Mouse (Mus musculus) forebrain, embryonic 16.5 days (tissue): ENCODE data around the gene Mex3a. TPM values are rescaled to one million over a fixed set of nuclear protein-coding genes. Genes with fewer than 3 reads are reported as not detected.

Experiments
- ATAC-seq: fragments of 200-750 bp; cut with Nextera tagmentation; 2 replicates; pipeline ENCODE4 v1.8.0; 2017; ENCODE audit warnings: mild to moderate bottlenecking, moderate library complexity
- H3K27ac ChIP-seq: fragments of 300-500 bp; sonication (generic); 2 replicates; pipeline ENCODE4 v1.5.1; 2014; ENCODE audit warnings: low read length, control low read depth
- H3K27me3 ChIP-seq: fragments of 300-500 bp; sonication (generic); replicated peaks from 2 replicates; pipeline ENCODE4 v1.6.1; 2014; ENCODE audit warnings: low read length; ENCODE audit not compliant: control insufficient read depth, insufficient read depth
- H3K36me3 ChIP-seq: fragments of 300-500 bp; sonication (generic); 2 replicates; pipeline ENCODE4 v1.6.1; 2014; ENCODE audit not compliant: control insufficient read depth, insufficient read depth
- H3K4me1 ChIP-seq: fragments of 300-500 bp; sonication (generic); replicated peaks from 2 replicates; pipeline ENCODE4 v1.6.1; 2014; ENCODE audit warnings: low read length; ENCODE audit not compliant: control insufficient read depth, insufficient read depth
- H3K4me2 ChIP-seq: fragments of 300-500 bp; sonication (generic); 2 replicates; pipeline ENCODE4 v1.6.1; 2014; ENCODE audit warnings: mild to moderate bottlenecking, low read length, control low read depth
- H3K4me3 ChIP-seq: fragments of 300-500 bp; sonication (generic); replicated peaks from 2 replicates; pipeline ENCODE4 v1.5.1; 2014; ENCODE audit warnings: mild to moderate bottlenecking, low read length, control low read depth
- H3K9ac ChIP-seq: fragments of 300-500 bp; sonication (generic); replicated peaks from 2 replicates; pipeline ENCODE4 v1.6.1; 2014; ENCODE audit warnings: low read depth, low read length, control low read depth
- H3K9me3 ChIP-seq: fragments of 300-500 bp; sonication (generic); 2 replicates; pipeline ENCODE4 v1.6.1; 2016; ENCODE audit warnings: low read length; ENCODE audit not compliant: control insufficient read depth
- WGBS: fragments of 180-500 bp; shearing (Covaris S2); extraction: QIAGEN DNeasy Blood & Tissue Kit; methylation state at CpG from one replicate; pipeline ENCODE4 v1.1.7; 2014; 5-methylcytosine and 5-hydroxymethylcytosine counted together
- polyA plus RNA-seq: library from polyadenylated mRNA; unstranded; fragments of >200 nt; fragmentation: Nextera tagmentation; extraction: Ambion mirVana; gene quantifications from 2 replicates; pipeline ENCODE4 v1.2.1, GENCODE M21; 2015

Gene Mex3a
- polyA plus RNA-seq, 1 experiment from 2014 or later, result 46.1 TPM

- 98% methylated on average over 6 of the region's 6 CpGs for WGBS
These were observed 23.5 kb downstream of the Mex3a start for GRCm38 (mm10) chr3:88555731-88556130.

GRCm38 (mm10) chr3:88556616-88557015, 24.4 kb downstream of the Mex3a start:
- Histone ChIP-seq H3K9me3 (no peaks in the 10 kb centered on the region), H3K36me3 (peaks cover 19% of the 10 kb centered on the region), H3K9ac (no peak overlapping the region), H3K27me3 (no peaks in the 10 kb centered on the region), H3K4me3 (no peak overlapping the region), H3K27ac (no peak overlapping the region), H3K4me2 (no peak overlapping the region), H3K4me1 (peaks cover 20% of the 10 kb centered on the region)
- ATAC-seq, result no peak
- whole genome bisulfite sequencing, result 96% methylated on average over 8 of the region's 8 CpGs

More at GRCm38 (mm10) chr3:88555731-88556130, 23.5 kb downstream of the Mex3a start:
- Histone ChIP-seq H3K9ac (no peak overlapping the region), H3K4me2 (no peak overlapping the region), H3K27me3 (no peaks in the 10 kb centered on the region), H3K36me3 (peaks cover 17% of the 10 kb centered on the region; the same call in 1 of the 2 replicates), H3K4me3 (no peak overlapping the region), H3K9me3 (no peaks in the 10 kb centered on the region), H3K4me1 (peaks cover 25% of the 10 kb centered on the region), H3K27ac (no peak overlapping the region)
- ATAC-seq, result no peak

GRCm38 (mm10) chr3:88559596-88559995, 27.4 kb downstream of the Mex3a start:
- Histone ChIP-seq H3K27ac (no peak overlapping the region), H3K4me1 (peaks cover 9% of the 10 kb centered on the region), H3K9me3 (no peaks in the 10 kb centered on the region), H3K9ac (no peak overlapping the region), H3K36me3 (peaks cover 31% of the 10 kb centered on the region), H3K4me3 (no peak overlapping the region), H3K27me3 (no peaks in the 10 kb centered on the region), H3K4me2 (no peak overlapping the region)
- WGBS, result 92% methylated on average over 9 of the region's 9 CpGs
- ATAC-seq, result no peak

GRCm38 (mm10) chr3:88561989-88562388, 29.8 kb downstream of the Mex3a start:
- no peak overlapping the region for H3K9ac ChIP-seq
- H3K4me1 ChIP-seq, result no peaks in the 10 kb centered on the region; the same call in 1 of the 2 replicates
- peaks cover 46% of the 10 kb centered on the region for H3K36me3 ChIP-seq
- no peaks in the 10 kb centered on the region for H3K27me3 ChIP-seq
- WGBS, result 61% methylated on average over 4 of the region's 4 CpGs
- H3K4me3 ChIP-seq, result no peak overlapping the region
- no peak overlapping the region for H3K27ac ChIP-seq
- H3K9me3 ChIP-seq, result no peaks in the 10 kb centered on the region
- ATAC-seq, result no peak
- no peak overlapping the region for H3K4me2 ChIP-seq

- Histone ChIP-seq H3K36me3 (peaks cover 56% of the 10 kb centered on the region), H3K9ac (no peak overlapping the region), H3K4me3 (no peak overlapping the region), H3K9me3 (no peaks in the 10 kb centered on the region), H3K27me3 (no peaks in the 10 kb centered on the region), H3K4me1 (no peaks in the 10 kb centered on the region; the same call in 1 of the 2 replicates), H3K27ac (no peak overlapping the region), H3K4me2 (no peak overlapping the region)
- ATAC-seq, result no peak
- 51% methylated on average over 4 of the region's 4 CpGs for WGBS
These were observed 31.2 kb downstream of the Mex3a start for GRCm38 (mm10) chr3:88563442-88563841.

GRCm38 (mm10) chr3:88563966-88564365, 31.8 kb downstream of the Mex3a start:
- no peak for ATAC-seq
- Histone ChIP-seq H3K9me3 (no peaks in the 10 kb centered on the region), H3K4me1 (no peaks in the 10 kb centered on the region; the same call in 1 of the 2 replicates), H3K9ac (no peak overlapping the region), H3K4me3 (no peak overlapping the region), H3K36me3 (peaks cover 59% of the 10 kb centered on the region), H3K4me2 (no peak overlapping the region), H3K27ac (no peak overlapping the region), H3K27me3 (no peaks in the 10 kb centered on the region)
- 90% methylated on average over 7 of the region's 7 CpGs for WGBS

- Histone ChIP-seq H3K4me1 (no peaks in the 10 kb centered on the region; the same call in 1 of the 2 replicates), H3K9me3 (no peaks in the 10 kb centered on the region), H3K36me3 (peaks cover 61% of the 10 kb centered on the region), H3K9ac (no peak overlapping the region), H3K4me2 (no peak overlapping the region), H3K27me3 (no peaks in the 10 kb centered on the region), H3K4me3 (no peak overlapping the region), H3K27ac (no peak overlapping the region)
- ATAC-seq, result no peak
- WGBS, result 93% methylated on average over 3 of the region's 3 CpGs
These were observed 33.9 kb downstream of the Mex3a start for GRCm38 (mm10) chr3:88566116-88566515.

- Histone ChIP-seq H3K4me2 (no peak overlapping the region), H3K9me3 (no peaks in the 10 kb centered on the region), H3K36me3 (peaks cover 61% of the 10 kb centered on the region), H3K4me3 (no peak overlapping the region), H3K27me3 (no peaks in the 10 kb centered on the region), H3K4me1 (no peaks in the 10 kb centered on the region; the same call in 1 of the 2 replicates), H3K27ac (no peak overlapping the region), H3K9ac (no peak overlapping the region)
- WGBS, result 93% methylated on average over 4 of the region's 4 CpGs
- ATAC-seq, result no peak
These were observed 34.4 kb downstream of the Mex3a start for GRCm38 (mm10) chr3:88566536-88567061.

- H3K36me3 ChIP-seq, result peaks cover 58% of the 10 kb centered on the region
These were observed 35.7 kb downstream of the Mex3a start for GRCm38 (mm10) chr3:88567892-88568291.

GRCm38 (mm10) chr3:88568615-88569014, 36.4 kb downstream of the Mex3a start:
- ATAC-seq, result no peak
- H3K4me3 ChIP-seq, result no peak overlapping the region
- H3K36me3 ChIP-seq, result peaks cover 57% of the 10 kb centered on the region
- no peaks in the 10 kb centered on the region for H3K4me1 ChIP-seq
- no peak overlapping the region for H3K9ac ChIP-seq
- 100% methylated on average over 2 of the region's 2 CpGs for WGBS
- H3K9me3 ChIP-seq, result no peaks in the 10 kb centered on the region
- no peak overlapping the region for H3K27ac ChIP-seq
- no peak overlapping the region for H3K4me2 ChIP-seq
- no peaks in the 10 kb centered on the region for H3K27me3 ChIP-seq

More at GRCm38 (mm10) chr3:88567892-88568291, 35.7 kb downstream of the Mex3a start:
- H3K9me3 ChIP-seq, result no peaks in the 10 kb centered on the region
- H3K4me3 ChIP-seq, result no peak overlapping the region
- H3K27me3 ChIP-seq, result no peaks in the 10 kb centered on the region
- H3K4me2 ChIP-seq, result no peak overlapping the region
- 90% methylated on average over 6 of the region's 6 CpGs for WGBS
- H3K4me1 ChIP-seq, result no peaks in the 10 kb centered on the region
- H3K9ac ChIP-seq, result no peak overlapping the region
- H3K27ac ChIP-seq, result no peak overlapping the region
- ATAC-seq, result no peak
